Mouse (Mus musculus): ENCODE results near the gene Scrt2. TPM values are rescaled to one million over a fixed set of nuclear protein-coding genes. Genes with fewer than 3 reads are reported as not detected.

Scrt2 gene
- polyA plus RNA-seq, 1 experiment from 2014 or later = 7.6 TPM

DNA sequence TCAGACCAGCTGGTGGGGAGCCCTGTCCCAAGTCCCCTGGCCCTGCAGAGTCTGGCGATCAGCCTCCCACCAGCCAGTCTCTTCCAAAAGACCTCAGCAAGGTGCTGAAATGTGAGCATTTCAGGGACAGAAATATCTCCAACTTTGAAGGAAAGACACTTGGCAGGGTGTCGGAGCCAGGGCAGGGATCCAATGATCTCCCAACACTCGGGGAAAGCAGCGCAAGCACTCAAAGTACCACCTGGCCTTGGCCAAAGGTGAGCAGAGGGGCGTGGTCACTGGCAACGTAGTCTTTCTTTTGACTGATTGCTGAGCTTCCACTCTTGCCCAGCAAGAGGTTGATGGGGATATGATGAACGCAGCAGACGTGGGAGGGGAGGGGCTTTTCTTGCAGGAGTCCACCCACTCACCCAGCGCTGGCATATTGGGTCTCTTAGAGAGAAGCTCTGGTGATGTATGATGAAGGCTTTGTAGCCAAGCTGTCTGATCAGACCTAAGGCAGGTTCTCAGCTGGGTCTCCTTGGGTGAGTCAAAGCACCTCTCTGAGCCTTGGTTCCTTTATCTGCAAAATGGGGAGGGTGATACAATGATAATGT is 5.9 kb upstream of the Scrt2 start:
- Histone ChIP-seq H3K9ac (ENCODE audit: low read depth, low read length) (no peak overlapping the region), H3K4me2 (ENCODE audit: low read length) (no peak overlapping the region), H3K4me1 (ENCODE audit: control insufficient read depth, insufficient read depth, low read depth, low read length) (peaks cover 8% of the 10 kb centered on the region), H3K27me3 (replicated peaks; ENCODE audit: control insufficient read depth, insufficient read depth, low read length) (no peaks in the 10 kb centered on the region; the same call in 1 of the 2 replicates), H3K27ac (ENCODE audit: low read depth, low read length) (no peak overlapping the region), H3K4me3 (ENCODE audit: low read length) (no peak overlapping the region), H3K9me3 (ENCODE audit: control insufficient read depth, low read length) (no peaks in the 10 kb centered on the region), H3K36me3 (ENCODE audit: control insufficient read depth, insufficient read depth, low read length) (no peaks in the 10 kb centered on the region)
- no peak for ATAC-seq
- WGBS = 55% methylated on average over 9 of the region's 9 CpGs

DNA sequence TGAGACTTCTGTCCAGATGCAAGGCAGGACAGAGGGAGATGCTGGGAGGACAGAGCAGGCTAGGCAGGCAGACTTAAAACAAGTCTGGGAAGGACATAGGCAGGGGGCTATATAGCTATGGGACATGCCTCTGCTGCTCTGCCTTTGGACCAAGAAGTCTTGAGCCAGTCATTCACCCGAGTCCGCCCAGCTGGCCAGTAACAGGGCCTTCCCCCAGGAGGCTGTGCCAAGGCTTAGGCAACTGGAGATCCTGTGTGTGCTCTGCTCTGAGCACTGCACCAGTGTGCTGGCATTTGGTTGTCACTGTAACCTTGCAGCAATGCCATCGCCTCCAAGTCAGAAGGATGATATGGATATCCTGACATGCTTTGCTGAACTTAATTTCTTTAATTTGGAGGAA is 4.0 kb upstream of the Scrt2 start:
- WGBS = 64% methylated on average over 3 of the region's 3 CpGs
- H3K4me3 ChIP-seq (ENCODE audit: low read length) = no peak overlapping the region
- peaks cover 8% of the 10 kb centered on the region for H3K4me1 ChIP-seq (ENCODE audit: control insufficient read depth, insufficient read depth, low read depth, low read length)
- no peaks in the 10 kb centered on the region for H3K9me3 ChIP-seq (ENCODE audit: control insufficient read depth, low read length)
- no peaks in the 10 kb centered on the region for H3K36me3 ChIP-seq (ENCODE audit: control insufficient read depth, insufficient read depth, low read length)
- H3K27me3 ChIP-seq (replicated peaks; ENCODE audit: control insufficient read depth, insufficient read depth, low read length) = no peaks in the 10 kb centered on the region; the same call in 1 of the 2 replicates
- no peak overlapping the region for H3K4me2 ChIP-seq (ENCODE audit: low read length)
- H3K9ac ChIP-seq (ENCODE audit: low read depth, low read length) = no peak overlapping the region
- H3K27ac ChIP-seq (ENCODE audit: low read depth, low read length) = no peak overlapping the region
- no peak for ATAC-seq

DNA sequence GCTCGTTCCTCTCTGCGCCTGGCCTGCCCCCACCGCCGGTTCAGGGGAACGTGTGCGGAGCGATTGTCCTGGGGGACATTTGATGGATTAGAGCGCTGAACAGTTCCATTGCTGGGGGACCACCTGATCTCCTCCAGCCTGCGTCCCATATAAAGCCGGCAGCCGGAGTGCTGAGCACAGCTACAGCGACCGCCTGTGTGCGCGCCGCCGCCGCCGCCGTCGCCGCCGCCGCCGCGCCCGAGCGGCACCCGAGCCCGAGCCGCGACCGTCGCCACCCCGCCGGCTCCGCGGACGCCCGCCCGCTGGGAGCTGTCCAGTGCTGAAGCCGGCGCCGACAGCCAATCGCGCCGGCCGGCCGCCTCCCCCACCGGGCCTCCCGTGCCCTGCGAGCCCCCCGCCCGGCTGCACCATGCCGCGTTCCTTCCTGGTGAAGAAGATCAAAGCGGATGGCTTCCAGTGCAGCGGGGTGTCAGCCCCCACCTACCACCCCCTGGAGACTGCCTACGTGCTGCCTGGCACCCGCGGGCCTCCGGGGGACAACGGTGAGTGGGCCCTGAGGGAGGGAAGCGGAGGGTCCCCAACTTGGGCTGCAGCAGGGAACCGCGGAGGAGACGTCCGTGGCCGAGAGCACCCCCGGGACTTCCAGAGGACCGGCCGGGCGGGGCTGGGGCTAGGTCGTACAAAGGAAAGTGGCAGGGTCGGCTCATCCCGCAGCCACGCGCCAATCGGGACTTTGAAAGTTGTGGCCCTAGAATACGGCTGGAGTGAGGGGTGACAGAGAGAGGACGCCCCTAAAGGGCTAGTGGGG is 516 bp downstream of the Scrt2 start:
- Histone ChIP-seq H3K27me3 (replicated peaks; ENCODE audit: control insufficient read depth, insufficient read depth, low read length) (no peaks in the 10 kb centered on the region), H3K4me2 (ENCODE audit: low read length) (peak overlapping the region; percentile 66), H3K27ac (ENCODE audit: low read depth, low read length) (peak overlapping the region; percentile 93), H3K9ac (ENCODE audit: low read depth, low read length) (peak overlapping the region; percentile 91), H3K4me1 (ENCODE audit: control insufficient read depth, insufficient read depth, low read depth, low read length) (peaks cover 42% of the 10 kb centered on the region), H3K4me3 (ENCODE audit: low read length) (peak overlapping the region; percentile 79), H3K36me3 (ENCODE audit: control insufficient read depth, insufficient read depth, low read length) (no peaks in the 10 kb centered on the region), H3K9me3 (ENCODE audit: control insufficient read depth, low read length) (no peaks in the 10 kb centered on the region)
- ATAC-seq = peak; percentile 80
- under 1% methylated on average over 62 of the region's 81 CpGs for WGBS

DNA sequence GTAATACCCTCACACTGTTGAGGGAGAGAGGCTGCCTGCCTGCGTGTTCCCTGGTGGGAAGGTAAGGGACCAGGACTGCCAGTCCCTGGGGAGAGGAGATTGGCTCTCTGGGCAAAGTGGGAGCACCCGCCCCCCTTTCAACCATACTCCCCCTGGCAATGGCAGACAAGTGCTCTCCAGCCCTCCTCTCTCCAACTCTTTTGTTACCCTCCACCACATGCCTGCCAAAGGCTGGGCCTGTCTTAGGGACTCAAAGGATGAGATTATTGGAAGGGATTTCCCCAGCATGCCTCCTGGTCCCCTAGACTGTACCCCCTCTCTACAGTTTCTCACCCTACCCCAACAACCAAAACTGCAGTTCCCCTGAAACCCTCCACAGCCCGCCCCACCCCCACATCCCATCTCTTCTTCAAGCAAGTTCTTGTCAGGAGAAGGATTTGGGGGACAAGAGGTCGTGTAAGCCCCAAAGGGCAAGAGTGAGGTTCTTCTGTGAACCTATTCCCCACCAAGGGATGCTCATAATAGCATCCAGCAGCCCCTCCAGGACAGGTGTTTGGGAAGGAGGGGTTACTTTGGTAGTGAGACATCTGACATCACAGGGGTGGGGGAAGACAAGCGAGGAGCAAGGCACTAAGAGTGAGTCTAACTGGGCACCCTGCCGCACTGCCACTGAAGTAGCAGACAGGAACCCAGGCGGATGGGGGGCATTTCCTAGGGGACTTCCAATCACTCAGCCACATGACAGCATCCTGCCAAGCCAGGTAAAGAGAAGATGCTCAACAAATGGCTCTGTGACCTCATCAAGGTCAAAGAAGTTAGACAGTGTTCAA is 1.3 kb downstream of the Scrt2 start:
- Histone ChIP-seq H3K9me3 (ENCODE audit: control insufficient read depth, low read length) (no peaks in the 10 kb centered on the region), H3K27me3 (replicated peaks; ENCODE audit: control insufficient read depth, insufficient read depth, low read length) (no peaks in the 10 kb centered on the region), H3K4me2 (ENCODE audit: low read length) (peak overlapping the region; percentile 66), H3K4me3 (ENCODE audit: low read length) (peak overlapping the region; percentile 79), H3K36me3 (ENCODE audit: control insufficient read depth, insufficient read depth, low read length) (no peaks in the 10 kb centered on the region), H3K27ac (ENCODE audit: low read depth, low read length) (peak overlapping the region; percentile 93), H3K4me1 (ENCODE audit: control insufficient read depth, insufficient read depth, low read depth, low read length) (peaks cover 48% of the 10 kb centered on the region), H3K9ac (ENCODE audit: low read depth, low read length) (peak overlapping the region; percentile 91)
- ATAC-seq = 0 out of 2 replicates have a peak, but pooled peaks have one; percentile 0
- 13% methylated on average over 6 of the region's 7 CpGs for WGBS

DNA sequence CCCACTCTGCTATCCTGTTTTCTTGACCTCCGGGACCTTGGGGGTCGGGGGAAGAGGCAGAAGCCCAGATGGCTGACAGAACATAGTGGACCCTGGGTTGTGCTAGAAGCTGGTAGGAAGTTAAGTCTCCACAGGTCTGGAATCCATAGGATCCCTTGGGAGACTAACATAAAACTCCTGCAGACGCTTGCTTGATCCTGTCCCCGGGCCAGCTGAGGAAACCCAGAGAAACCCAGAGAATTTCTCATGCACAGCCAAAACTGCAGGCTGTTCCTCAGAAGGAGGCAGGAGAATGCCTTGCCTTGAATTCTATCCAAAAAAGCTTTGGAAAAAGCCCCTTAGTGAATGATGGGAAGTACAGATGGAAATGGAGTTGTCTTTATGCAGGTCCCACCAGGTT is 2.1 kb downstream of the Scrt2 start:
- Histone ChIP-seq H3K27ac (ENCODE audit: low read depth, low read length) (peak overlapping the region; percentile 93), H3K27me3 (replicated peaks; ENCODE audit: control insufficient read depth, insufficient read depth, low read length) (no peaks in the 10 kb centered on the region), H3K4me2 (ENCODE audit: low read length) (peak overlapping the region; percentile 66), H3K9me3 (ENCODE audit: control insufficient read depth, low read length) (no peaks in the 10 kb centered on the region), H3K9ac (ENCODE audit: low read depth, low read length) (peak overlapping the region; percentile 91), H3K4me3 (ENCODE audit: low read length) (peak overlapping the region; percentile 79), H3K36me3 (ENCODE audit: control insufficient read depth, insufficient read depth, low read length) (no peaks in the 10 kb centered on the region), H3K4me1 (ENCODE audit: control insufficient read depth, insufficient read depth, low read depth, low read length) (peaks cover 48% of the 10 kb centered on the region)
- 40% methylated on average over 4 of the region's 4 CpGs for WGBS
- ATAC-seq = no peak

DNA sequence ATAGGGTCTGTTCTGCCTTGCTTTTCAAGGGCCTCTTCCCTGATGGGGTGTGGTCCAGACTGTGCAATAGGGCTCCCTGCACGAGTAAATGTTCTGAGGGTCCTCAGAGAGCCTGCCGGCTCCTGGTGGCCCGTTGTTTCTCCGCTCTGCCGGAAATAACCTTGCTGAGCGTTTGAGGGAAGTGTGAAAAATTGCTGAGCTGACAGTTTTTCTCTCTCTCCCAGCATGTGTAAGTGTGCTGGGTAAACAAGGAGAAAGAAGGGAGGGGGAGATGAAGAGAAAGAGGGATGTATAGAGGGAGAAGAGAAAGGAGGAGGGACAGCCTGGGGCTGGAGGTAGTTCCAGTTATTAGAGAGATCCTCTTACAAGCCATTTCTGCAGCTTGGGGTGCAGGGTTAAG is 3.0 kb downstream of the Scrt2 start:
- H3K4me2 ChIP-seq (ENCODE audit: low read length) = peak overlapping the region; percentile 66
- peak overlapping the region; percentile 10 for H3K27ac ChIP-seq (ENCODE audit: low read depth, low read length)
- no peaks in the 10 kb centered on the region for H3K36me3 ChIP-seq (ENCODE audit: control insufficient read depth, insufficient read depth, low read length)
- H3K27me3 ChIP-seq (replicated peaks; ENCODE audit: control insufficient read depth, insufficient read depth, low read length) = no peaks in the 10 kb centered on the region
- H3K4me1 ChIP-seq (ENCODE audit: control insufficient read depth, insufficient read depth, low read depth, low read length) = peaks cover 48% of the 10 kb centered on the region
- 15% methylated on average over 6 of the region's 6 CpGs for WGBS
- peak overlapping the region; percentile 46 for H3K9ac ChIP-seq (ENCODE audit: low read depth, low read length)
- no peaks in the 10 kb centered on the region for H3K9me3 ChIP-seq (ENCODE audit: control insufficient read depth, low read length)
- no peak for ATAC-seq
- peak overlapping the region; percentile 79 for H3K4me3 ChIP-seq (ENCODE audit: low read length)

DNA sequence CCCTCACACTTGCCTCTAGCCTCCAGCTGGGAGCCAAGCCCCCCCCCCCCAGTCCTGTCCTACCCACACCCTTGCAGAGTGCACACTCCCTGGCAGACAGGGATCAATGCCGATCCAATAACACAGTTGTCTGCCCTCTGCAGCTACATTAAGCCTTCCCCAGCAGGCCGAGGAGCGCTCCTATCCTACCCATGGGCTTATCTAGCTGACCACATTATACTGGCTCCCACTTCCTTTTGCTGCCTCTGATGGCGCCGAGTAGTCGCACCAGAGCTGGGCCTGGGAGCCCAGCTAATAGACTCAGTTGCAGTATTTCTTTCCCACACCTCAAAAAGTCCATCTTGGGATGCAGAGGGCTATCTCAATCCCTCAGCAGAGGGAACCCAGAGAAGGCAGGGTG is 4.1 kb downstream of the Scrt2 start:
- 72% methylated on average over 6 of the region's 6 CpGs for WGBS
- Histone ChIP-seq H3K36me3 (ENCODE audit: control insufficient read depth, insufficient read depth, low read length) (no peaks in the 10 kb centered on the region), H3K27ac (ENCODE audit: low read depth, low read length) (0 out of 2 replicates have a peak overlapping the region, but pooled peaks have one; percentile 5), H3K27me3 (replicated peaks; ENCODE audit: control insufficient read depth, insufficient read depth, low read length) (no peaks in the 10 kb centered on the region), H3K4me3 (ENCODE audit: low read length) (no peak overlapping the region), H3K4me2 (ENCODE audit: low read length) (peak overlapping the region; percentile 66), H3K9me3 (ENCODE audit: control insufficient read depth, low read length) (no peaks in the 10 kb centered on the region), H3K4me1 (ENCODE audit: control insufficient read depth, insufficient read depth, low read depth, low read length) (peaks cover 42% of the 10 kb centered on the region), H3K9ac (ENCODE audit: low read depth, low read length) (no peak overlapping the region)
- no peak for ATAC-seq

DNA sequence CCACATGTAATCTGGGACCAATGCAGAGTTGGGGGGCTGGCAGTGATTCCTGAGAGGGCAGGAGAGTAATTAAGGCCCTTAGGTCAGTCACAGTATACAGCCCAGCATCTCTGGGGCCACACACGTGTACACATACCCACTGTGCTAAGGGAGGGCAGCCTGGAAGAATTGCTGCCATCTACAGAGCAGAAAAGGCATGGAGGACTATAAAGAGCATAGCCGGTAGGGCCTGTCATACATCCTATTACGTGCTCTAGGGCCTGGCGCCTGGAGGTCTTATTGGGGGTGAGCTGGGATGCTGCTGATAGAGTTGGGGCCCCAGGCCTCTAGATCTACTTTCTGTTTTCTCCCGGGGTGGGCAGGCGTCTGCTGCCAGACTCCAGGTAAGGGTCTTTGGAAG is 5.1 kb downstream of the Scrt2 start:
- Histone ChIP-seq H3K4me1 (ENCODE audit: control insufficient read depth, insufficient read depth, low read depth, low read length) (peaks cover 42% of the 10 kb centered on the region), H3K27me3 (replicated peaks; ENCODE audit: control insufficient read depth, insufficient read depth, low read length) (no peaks in the 10 kb centered on the region), H3K9ac (ENCODE audit: low read depth, low read length) (peak overlapping the region; percentile 47; the same call in 1 of the 2 replicates), H3K36me3 (ENCODE audit: control insufficient read depth, insufficient read depth, low read length) (no peaks in the 10 kb centered on the region), H3K27ac (ENCODE audit: low read depth, low read length) (peak overlapping the region; percentile 56; the same call in 1 of the 2 replicates), H3K4me2 (ENCODE audit: low read length) (peak overlapping the region; percentile 37), H3K9me3 (ENCODE audit: control insufficient read depth, low read length) (no peaks in the 10 kb centered on the region), H3K4me3 (ENCODE audit: low read length) (no peak overlapping the region)
- ATAC-seq = no peak
- WGBS = 50% methylated on average over 6 of the region's 6 CpGs

Data from hindbrain, embryonic 16.5 days (tissue).